Mouse (Mus musculus) gastrocnemius, postnatal 25 days (tissue): ENCODE results near the gene Pck1. TPM values are rescaled to one million over a fixed set of nuclear protein-coding genes. Genes with fewer than 3 reads are reported as not detected.

ENCODE experiments used
- DNase-seq: peaks from one replicate; pipeline ENCODE4 v3.0.0; 2022
- total RNA-seq, 2 experiments: library from RNA; stranded (reverse); gene quantifications; 1 replicate in 1 of 2; 2 replicates in 1 of 2; pipeline ENCODE4 v1.2.3; 2021

Pck1 gene
- total RNA-seq, 2 experiments from 2014 or later: 1.2 to 61.5 TPM

- DNase-seq: no peak
Measured at GRCm38 (mm10) chr2:173204671-173205070, 51.8 kb downstream of the Pck1 start.

GRCm38 (mm10) chr2:173205563-173206099, 52.8 kb downstream of the Pck1 start:
- no peak for DNase-seq

GRCm38 (mm10) chr2:173207051-173207450, 54.2 kb downstream of the Pck1 start:
- no peak for DNase-seq

Other genes starting within 250 kb of the Pck1 start
- 1 to 10 TPM in 1 of 2 experiments, under 1 TPM in 1; 0.87 to 1.8 TPM for gene Bmp7, start 212.7 kb upstream of the Pck1 start, total RNA-seq
- gene Spo11, start 175.3 kb upstream of the Pck1 start, total RNA-seq: not detected
- 10 to 100 TPM; 11.8 to 12.7 TPM for gene Rae1, start 152.9 kb upstream of the Pck1 start, total RNA-seq
- 100 to 1,000 TPM; 205 to 217 TPM for gene Rbm38, start 132.6 kb upstream of the Pck1 start, total RNA-seq
- not detected for gene Ctcfl, start 33.5 kb upstream of the Pck1 start, total RNA-seq
- gene Zbp1, start 65.9 kb downstream of the Pck1 start, total RNA-seq: under 1 TPM in 1 of 2 experiments, not detected in 1; 0.27 TPM
- 10 to 100 TPM; 18.2 to 19.2 TPM for gene Pmepa1, start 123.5 kb downstream of the Pck1 start, total RNA-seq